Mouse (Mus musculus): ENCODE measurements around the gene Fam53b.

Gene Fam53b

DNA sequence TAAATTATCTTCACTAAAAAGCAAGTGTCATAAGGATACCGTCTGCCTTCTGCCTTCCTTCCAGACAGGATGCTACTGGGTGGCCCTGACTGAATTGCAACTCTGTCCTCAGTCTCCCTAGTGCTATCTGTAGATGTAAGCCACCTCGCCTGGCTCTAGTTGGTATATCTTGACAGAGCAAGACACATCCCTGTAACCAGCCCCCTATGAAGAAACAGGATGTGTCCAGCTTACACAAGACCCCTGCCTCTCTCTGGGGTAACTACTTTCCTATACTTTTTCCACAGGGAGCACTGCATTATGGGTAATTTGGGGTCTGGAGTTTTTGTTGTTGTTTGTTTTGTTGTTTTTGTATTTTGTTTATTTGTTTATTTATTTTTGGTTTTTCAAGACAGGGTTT is 137.8 kb downstream of the Fam53b start:
- ChIA-PET POLR2A (interaction anchor here in 2 of 4 experiments (1.1 to 2.6 kb wide), 4 partner anchors 13 to 177 kb away, joined by 3 to 20 read pairs (median 4); no protein-coding TSS in a partner anchor), CTCF (interaction anchor here in 1 of 4 experiments (1.5 kb wide), 1 partner anchor 37 kb away, joined by 8 read pairs; no protein-coding TSS in a partner anchor)

GRCm38 (mm10) chr7:132673931-132674755 is 139.5 kb downstream of the Fam53b start:
- ChIA-PET CTCF (interaction anchor here (0.5 to 2.4 kb wide), 21 partner anchors 8 to 873 kb away, joined by 3 to 23 read pairs (median 4); no protein-coding TSS in a partner anchor), POLR2A (interaction anchor here (0.5 to 2.6 kb wide), 29 partner anchors 9 to 539 kb away, joined by 3 to 20 read pairs (median 4); partner anchors contain the start of genes Abraxas2 (in 2 of the 4), Lhpp (in 1 of the 4) and Oat (in 1 of the 4))

GRCm38 (mm10) chr7:132672481-132672959 is 141.2 kb downstream of the Fam53b start:
- ChIA-PET POLR2A (interaction anchor here in 2 of 4 experiments (1.2 to 3.1 kb wide), 3 partner anchors 12 to 14 kb away, joined by 6 to 9 read pairs (median 6); no protein-coding TSS in a partner anchor), CTCF (interaction anchor here in 2 of 4 experiments (0.6 to 1.3 kb wide), 2 partner anchors 16 to 32 kb away, joined by 3 to 8 read pairs; no protein-coding TSS in a partner anchor)

GRCm38 (mm10) chr7:132670863-132671165 is 142.9 kb downstream of the Fam53b start:
- ChIA-PET POLR2A (interaction anchor here in 1 of 4 experiments (3.1 kb wide), 1 partner anchor 10 kb away, joined by 9 read pairs; no protein-coding TSS in a partner anchor), CTCF (interaction anchor here in 2 of 4 experiments (0.5 to 1.2 kb wide), 2 partner anchors 15 to 41 kb away, joined by 3 to 5 read pairs; no protein-coding TSS in a partner anchor)

GRCm38 (mm10) chr7:132669999-132670862 is 143.5 kb downstream of the Fam53b start:
- CTCF ChIA-PET: interaction anchor here in 2 of 4 experiments (0.5 to 1.2 kb wide), 2 partner anchors 14 to 41 kb away, joined by 3 to 5 read pairs; no protein-coding TSS in a partner anchor
- POLR2A ChIA-PET: interaction anchor here in 1 of 4 experiments (0.5 to 3.1 kb wide), 2 partner anchors 9 to 546 kb away, joined by 4 to 9 read pairs; no protein-coding TSS in a partner anchor

DNA sequence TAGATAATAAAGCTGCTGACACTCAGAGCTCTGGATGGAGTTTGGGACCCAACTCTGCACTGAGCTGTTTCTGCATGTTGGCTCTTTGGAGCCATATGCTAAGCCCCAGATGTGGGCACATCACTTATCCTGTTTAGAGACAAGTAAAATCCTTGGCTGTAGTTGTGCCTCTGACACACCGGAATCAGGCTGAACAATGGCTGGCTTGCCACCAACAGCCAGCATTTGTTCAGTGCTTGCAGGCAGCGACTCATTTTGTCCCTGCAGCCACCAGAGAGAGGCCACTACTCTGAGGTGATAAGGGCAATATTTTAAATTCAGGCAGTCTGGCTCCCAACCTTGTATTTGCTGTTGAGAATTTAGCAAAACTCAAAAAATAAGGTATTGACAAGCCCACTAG is 145.1 kb downstream of the Fam53b start:
- ChIA-PET CTCF (interaction anchor here in 3 of 4 experiments (0.6 kb wide), 3 partner anchors 11 to 230 kb away, joined by 3 to 9 read pairs (median 3); no protein-coding TSS in a partner anchor), POLR2A (no interaction called here)

DNA sequence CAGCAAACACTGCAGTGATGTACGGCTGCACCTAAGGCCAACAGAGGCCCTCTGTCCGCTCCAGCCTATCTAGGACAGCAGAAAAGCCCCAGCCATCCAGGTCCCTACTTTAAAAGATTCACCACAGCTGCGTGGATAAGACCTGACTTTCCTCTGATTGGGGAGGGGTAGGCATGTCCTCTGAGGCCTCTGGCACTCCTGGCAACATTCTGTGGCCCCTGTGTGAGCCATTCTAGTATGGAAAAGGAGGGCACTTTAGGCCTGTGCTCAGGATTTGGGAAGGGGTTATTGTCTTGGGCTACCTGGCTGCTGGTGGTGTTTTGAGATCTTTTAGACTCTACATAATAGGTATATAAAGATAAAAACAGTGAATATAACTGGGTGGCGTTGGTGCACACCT is 147.2 kb downstream of the Fam53b start:
- POLR2A ChIA-PET: interaction anchor here in 2 of 4 experiments (0.5 to 1.6 kb wide), 3 partner anchors 8 to 149 kb away, joined by 3 to 5 read pairs (median 4); no protein-coding TSS in a partner anchor
- CTCF ChIA-PET: no interaction called here

DNA sequence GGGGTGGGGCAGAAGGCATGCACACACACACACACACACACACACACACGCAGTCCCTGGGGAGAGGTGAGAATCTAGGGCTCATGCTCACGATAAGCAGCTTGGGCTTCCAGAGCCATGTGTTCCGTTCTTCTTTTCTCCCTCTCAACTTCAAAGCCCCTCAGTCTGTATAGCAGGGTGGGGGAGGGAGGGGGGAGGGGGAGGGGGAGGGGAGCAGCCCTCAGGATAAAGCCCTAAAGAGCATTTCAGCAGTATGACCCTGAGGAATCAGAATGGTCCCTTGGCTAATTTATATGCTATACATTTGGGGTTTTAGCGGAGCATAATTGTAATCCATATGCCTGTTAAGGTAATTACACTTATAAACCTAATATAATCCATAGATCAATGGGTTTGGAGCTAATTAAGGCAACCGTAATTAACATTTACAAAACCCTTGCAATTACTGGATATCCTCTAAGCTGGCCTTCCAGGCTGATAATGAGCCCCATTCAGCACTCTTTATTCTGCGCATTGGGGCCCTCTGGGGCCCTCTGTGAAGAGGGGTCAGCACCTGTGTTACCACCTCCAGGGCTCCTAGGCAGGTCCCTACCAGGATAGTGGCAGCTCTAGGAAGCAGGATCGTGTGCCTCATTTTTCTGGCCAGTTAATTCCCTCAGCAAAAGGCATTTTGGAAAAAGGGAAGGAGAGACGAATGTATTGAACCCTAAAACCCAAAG is 147.9 kb downstream of the Fam53b start:
- POLR2A ChIA-PET: interaction anchor here in 3 of 4 experiments (0.5 to 1.6 kb wide), 10 partner anchors 8 to 650 kb away, joined by 3 to 5 read pairs (median 4); partner anchors contain the start of gene Eef1akmt2 (in 1 of the 3)
- CTCF ChIA-PET: interaction anchor here in 1 of 4 experiments (1.1 kb wide), 1 partner anchor 9 kb away, joined by 3 read pairs; no protein-coding TSS in a partner anchor

GRCm38 (mm10) chr7:132664815-132665214 is 148.9 kb downstream of the Fam53b start:
- ChIA-PET POLR2A (interaction anchor here in 2 of 4 experiments (0.6 to 1.6 kb wide), 7 partner anchors 9 to 673 kb away, joined by 3 to 5 read pairs (median 4); partner anchors contain the start of gene Eef1akmt2 (in 1 of the 2)), CTCF (interaction anchor here in 1 of 4 experiments (1.1 kb wide), 1 partner anchor 8 kb away, joined by 3 read pairs; no protein-coding TSS in a partner anchor)

DNA sequence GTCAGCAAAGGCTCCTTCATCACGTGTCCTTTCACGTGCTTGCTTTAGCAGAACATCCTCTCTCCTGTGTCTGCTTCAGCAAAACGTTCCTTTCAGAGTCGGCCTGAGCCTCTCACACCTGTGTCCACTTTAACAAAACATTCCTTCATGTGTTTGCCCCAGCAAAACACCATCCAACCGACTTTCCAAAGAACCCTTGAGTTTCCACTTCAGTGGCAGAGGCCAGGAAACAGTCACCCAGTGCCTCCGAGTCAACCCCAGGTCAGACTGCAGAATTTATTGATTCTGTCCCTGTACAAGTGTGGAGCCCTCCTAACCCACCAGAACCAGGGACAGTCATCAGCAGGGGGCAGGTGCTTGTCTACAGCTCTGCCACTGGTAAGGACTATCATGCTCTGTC is 150.9 kb downstream of the Fam53b start:
- ChIA-PET CTCF (interaction anchor here in 1 of 4 experiments (0.6 kb wide), 1 partner anchor 87 kb away, joined by 4 read pairs; no protein-coding TSS in a partner anchor), POLR2A (interaction anchor here in 1 of 4 experiments (0.6 kb wide), 1 partner anchor 72 kb away, joined by 3 read pairs; no protein-coding TSS in a partner anchor)
